Mouse (Mus musculus): ENCODE data around the gene Hoxc12. TPM values are rescaled to one million over a fixed set of nuclear protein-coding genes. Genes with fewer than 3 reads are reported as not detected.

The Hoxc12 gene
- not detected in 2 replicates for polyA plus RNA-seq (2015; fragmentation: Nextera tagmentation; extraction: Ambion mirVana)

GRCm38 (mm10) chr15:102936279-102936972, at the start of gene Hoxc12:
TSS of gene Hoxc12 (plus strand) at chr15:102936757.
- H3K27ac ChIP-seq (replicated peaks), result no peak within 1 kb of the TSS
- no peak within 1 kb of the TSS for H3K4me3 ChIP-seq
- no peak within 1 kb of the TSS for H3K9ac ChIP-seq
- H3K4me2 ChIP-seq, result no peak within 1 kb of the TSS
- H3K27me3 ChIP-seq, result peaks cover 96% of the 10 kb centered on the region
- H3K4me1 ChIP-seq (replicated peaks), result no peaks in the 10 kb centered on the region
- no peaks in the 10 kb centered on the region for H3K36me3 ChIP-seq
- no peak for ATAC-seq (ENCODE audit: low FRiP score, low read depth)
- WGBS, result 2% methylated on average over 31 of the region's 31 CpGs
- no peaks in the 10 kb centered on the region for H3K9me3 ChIP-seq

- no peaks in the 10 kb centered on the region for H3K36me3 ChIP-seq
- H3K4me3 ChIP-seq, result no peak overlapping the region
- WGBS, result 87% methylated on average over 6 of the region's 6 CpGs
Observed at GRCm38 (mm10) chr15:102895115-102895514, 41.4 kb upstream of the Hoxc12 start.

GRCm38 (mm10) chr15:102904946-102905345, 31.6 kb upstream of the Hoxc12 start:
- no peak overlapping the region for H3K9ac ChIP-seq
- H3K9me3 ChIP-seq, result no peaks in the 10 kb centered on the region
- WGBS, result 69% methylated on average over 1 of the region's 1 CpGs
- H3K4me3 ChIP-seq, result no peak overlapping the region
- no peak overlapping the region for H3K27ac ChIP-seq (replicated peaks)
- no peaks in the 10 kb centered on the region for H3K36me3 ChIP-seq
- peaks cover 88% of the 10 kb centered on the region for H3K27me3 ChIP-seq
- H3K4me1 ChIP-seq (replicated peaks), result no peaks in the 10 kb centered on the region
- no peak for ATAC-seq (ENCODE audit: low FRiP score, low read depth)
- no peak overlapping the region for H3K4me2 ChIP-seq

More at GRCm38 (mm10) chr15:102895115-102895514, 41.4 kb upstream of the Hoxc12 start:
- H3K9ac ChIP-seq, result no peak overlapping the region
- H3K4me1 ChIP-seq (replicated peaks), result no peaks in the 10 kb centered on the region
- H3K27ac ChIP-seq (replicated peaks), result no peak overlapping the region
- no peak overlapping the region for H3K4me2 ChIP-seq
- ATAC-seq (ENCODE audit: low FRiP score, low read depth), result no peak
- no peaks in the 10 kb centered on the region for H3K9me3 ChIP-seq
- peaks cover 26% of the 10 kb centered on the region for H3K27me3 ChIP-seq

- H3K4me3 ChIP-seq, result no peak overlapping the region
- no peak overlapping the region for H3K4me2 ChIP-seq
- no peak for ATAC-seq (ENCODE audit: low FRiP score, low read depth)
Observed at GRCm38 (mm10) chr15:102909536-102909935, 27.0 kb upstream of the Hoxc12 start.

GRCm38 (mm10) chr15:102910038-102910437, 26.5 kb upstream of the Hoxc12 start:
- 0% methylated on average over 18 of the region's 18 CpGs for WGBS
- ATAC-seq (ENCODE audit: low FRiP score, low read depth), result no peak
- H3K4me2 ChIP-seq, result no peak overlapping the region

More at GRCm38 (mm10) chr15:102909536-102909935, 27.0 kb upstream of the Hoxc12 start:
- WGBS, result under 1% methylated on average over 4 of the region's 4 CpGs
- H3K27me3 ChIP-seq, result peaks cover 92% of the 10 kb centered on the region
- H3K27ac ChIP-seq (replicated peaks), result no peak overlapping the region
- no peaks in the 10 kb centered on the region for H3K9me3 ChIP-seq
- no peak overlapping the region for H3K9ac ChIP-seq
- no peaks in the 10 kb centered on the region for H3K36me3 ChIP-seq
- no peaks in the 10 kb centered on the region for H3K4me1 ChIP-seq (replicated peaks)

GRCm38 (mm10) chr15:102910496-102911095, 26.0 kb upstream of the Hoxc12 start:
- peaks cover 91% of the 10 kb centered on the region for H3K27me3 ChIP-seq
- no peak overlapping the region for H3K4me2 ChIP-seq
- H3K9me3 ChIP-seq, result no peaks in the 10 kb centered on the region
- WGBS, result 1% methylated on average over 22 of the region's 22 CpGs
- no peak overlapping the region for H3K27ac ChIP-seq (replicated peaks)
- H3K36me3 ChIP-seq, result no peaks in the 10 kb centered on the region
- ATAC-seq (ENCODE audit: low FRiP score, low read depth), result no peak
- no peak overlapping the region for H3K4me3 ChIP-seq
- H3K9ac ChIP-seq, result no peak overlapping the region
- no peaks in the 10 kb centered on the region for H3K4me1 ChIP-seq (replicated peaks)

More at GRCm38 (mm10) chr15:102910038-102910437, 26.5 kb upstream of the Hoxc12 start:
- H3K36me3 ChIP-seq, result no peaks in the 10 kb centered on the region
- no peak overlapping the region for H3K4me3 ChIP-seq
- peaks cover 92% of the 10 kb centered on the region for H3K27me3 ChIP-seq
- no peaks in the 10 kb centered on the region for H3K4me1 ChIP-seq (replicated peaks)
- no peak overlapping the region for H3K9ac ChIP-seq
- H3K27ac ChIP-seq (replicated peaks), result no peak overlapping the region
- no peaks in the 10 kb centered on the region for H3K9me3 ChIP-seq

- H3K4me1 ChIP-seq (replicated peaks), result no peaks in the 10 kb centered on the region
- H3K9ac ChIP-seq, result no peak overlapping the region
- H3K9me3 ChIP-seq, result no peaks in the 10 kb centered on the region
- H3K27ac ChIP-seq (replicated peaks), result no peak overlapping the region
- no peak overlapping the region for H3K4me2 ChIP-seq
- under 1% methylated on average over 19 of the region's 19 CpGs for WGBS
- H3K27me3 ChIP-seq, result peaks cover 93% of the 10 kb centered on the region
- no peak for ATAC-seq (ENCODE audit: low FRiP score, low read depth)
- H3K4me3 ChIP-seq, result no peak overlapping the region
- no peaks in the 10 kb centered on the region for H3K36me3 ChIP-seq
Observed at GRCm38 (mm10) chr15:102913038-102913585, 23.4 kb upstream of the Hoxc12 start.

GRCm38 (mm10) chr15:102917972-102918572, 18.5 kb upstream of the Hoxc12 start:
- no peak for ATAC-seq (ENCODE audit: low FRiP score, low read depth)
- no peak overlapping the region for H3K27ac ChIP-seq (replicated peaks)
- 0 out of 2 replicates have a peak, but pooled peaks cover 3% of the 10 kb centered on the region for H3K4me1 ChIP-seq (replicated peaks)
- no peaks in the 10 kb centered on the region for H3K36me3 ChIP-seq
- no peaks in the 10 kb centered on the region for H3K9me3 ChIP-seq
- WGBS, result 1% methylated on average over 20 of the region's 20 CpGs
- H3K9ac ChIP-seq, result no peak overlapping the region
- peaks cover 93% of the 10 kb centered on the region for H3K27me3 ChIP-seq
- H3K4me3 ChIP-seq, result no peak overlapping the region
- H3K4me2 ChIP-seq, result no peak overlapping the region

GRCm38 (mm10) chr15:102918611-102919265, 17.8 kb upstream of the Hoxc12 start:
- H3K4me2 ChIP-seq, result no peak overlapping the region
- H3K9ac ChIP-seq, result no peak overlapping the region
- no peak overlapping the region for H3K4me3 ChIP-seq
- no peaks in the 10 kb centered on the region for H3K36me3 ChIP-seq
- H3K27ac ChIP-seq (replicated peaks), result no peak overlapping the region
- H3K9me3 ChIP-seq, result no peaks in the 10 kb centered on the region
- peaks cover 93% of the 10 kb centered on the region for H3K27me3 ChIP-seq
- H3K4me1 ChIP-seq (replicated peaks), result 0 out of 2 replicates have a peak, but pooled peaks cover 3% of the 10 kb centered on the region
- ATAC-seq (ENCODE audit: low FRiP score, low read depth), result no peak
- 2% methylated on average over 7 of the region's 7 CpGs for WGBS

GRCm38 (mm10) chr15:102919336-102920180, 17.0 kb upstream of the Hoxc12 start:
- H3K4me1 ChIP-seq (replicated peaks), result 0 out of 2 replicates have a peak, but pooled peaks cover 3% of the 10 kb centered on the region
- H3K36me3 ChIP-seq, result no peaks in the 10 kb centered on the region
- H3K9ac ChIP-seq, result no peak overlapping the region
- no peaks in the 10 kb centered on the region for H3K9me3 ChIP-seq
- H3K4me3 ChIP-seq, result no peak overlapping the region
- peaks cover 95% of the 10 kb centered on the region for H3K27me3 ChIP-seq
- H3K27ac ChIP-seq (replicated peaks), result no peak overlapping the region
- ATAC-seq (ENCODE audit: low FRiP score, low read depth), result no peak
- no peak overlapping the region for H3K4me2 ChIP-seq
- WGBS, result 1% methylated on average over 12 of the region's 12 CpGs

- no peaks in the 10 kb centered on the region for H3K9me3 ChIP-seq
- H3K9ac ChIP-seq, result no peak overlapping the region
- peak overlapping the region; percentile 5; the same call in 1 of the 2 replicates for H3K4me3 ChIP-seq
- no peak overlapping the region for H3K27ac ChIP-seq (replicated peaks)
- no peaks in the 10 kb centered on the region for H3K36me3 ChIP-seq
- peak overlapping the region; percentile 27; the same call in 1 of the 2 replicates for H3K4me2 ChIP-seq
- ATAC-seq (ENCODE audit: low FRiP score, low read depth), result no peak
- peaks cover 94% of the 10 kb centered on the region for H3K27me3 ChIP-seq
- under 1% methylated on average over 20 of the region's 20 CpGs for WGBS
- H3K4me1 ChIP-seq (replicated peaks), result 0 out of 2 replicates have a peak, but pooled peaks cover 3% of the 10 kb centered on the region
Observed at GRCm38 (mm10) chr15:102920619-102921018, 15.9 kb upstream of the Hoxc12 start.

Measured in hindbrain, embryonic 15.5 days (tissue).